Comparison of ENCODE assay signal across 9 mouse cellular contexts in the genomic region with DNA sequence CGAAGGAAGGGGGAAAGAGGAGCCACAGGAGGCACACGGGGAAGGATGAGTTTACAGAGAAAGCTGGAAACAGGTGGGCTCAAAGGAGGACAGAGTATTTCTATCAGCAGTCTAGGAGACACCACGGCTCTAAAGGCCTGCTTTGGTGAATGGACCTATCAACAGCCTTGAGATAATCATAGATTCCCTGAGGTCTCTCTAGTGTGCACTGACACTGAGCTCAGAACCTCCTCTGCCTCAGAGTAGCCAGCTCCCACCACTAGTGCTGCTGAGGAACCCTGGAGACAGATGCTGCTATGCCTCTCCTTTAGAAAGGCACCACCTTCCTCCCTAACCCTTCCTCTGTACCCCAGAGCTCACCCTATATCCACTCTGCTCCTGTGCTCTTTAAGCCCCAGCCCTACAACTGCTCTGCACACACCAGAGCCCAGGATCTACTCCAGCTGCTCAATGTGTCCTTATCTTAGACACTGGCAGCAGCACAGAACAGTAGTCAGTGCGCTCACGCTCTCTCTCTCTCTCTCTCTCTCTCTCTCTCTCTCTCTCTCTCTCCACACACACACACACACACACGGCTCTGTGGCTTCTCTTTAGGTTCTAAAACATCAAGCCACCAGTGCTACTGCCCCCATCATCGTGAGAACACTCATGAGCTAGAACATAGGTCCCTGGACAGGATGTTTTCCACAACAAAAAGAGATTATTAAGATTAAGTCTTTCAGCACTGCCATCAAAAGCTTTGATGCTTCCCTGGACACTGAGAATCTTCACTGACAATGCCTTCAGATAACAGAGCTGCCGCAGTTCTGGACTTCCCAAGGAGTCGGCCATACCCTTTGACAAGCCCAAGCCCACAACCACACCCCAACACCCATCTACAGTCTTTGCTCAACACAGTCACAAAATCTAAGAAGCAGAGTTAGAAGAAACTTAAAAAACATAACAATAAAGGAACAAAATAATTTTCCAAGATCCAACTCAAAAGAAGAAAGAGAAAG. TPM values are rescaled to one million over a fixed set of nuclear protein-coding genes. Genes with fewer than 3 reads are reported as not detected.
DNase-seq lines count a peak whose midpoint lies in the region; ATAC-seq and TF ChIP-seq lines count a peak whose summit lies in the region.
"Had no signal": no experiment of that assay in that cellular context is flagged by ENCODE, and none has a peak within 500 bp of the region (broad histone marks: within the 10 kb centered on the region; RNA-seq: fewer than 3 reads in every experiment).

No protein-coding gene starts in this region.

- TF ChIP-seq CTCF in cerebellum, adult 2 months (IDR thresholded peaks at IDR 0.05; ENCODE audit: borderline replicate concordance, insufficient read depth, low read depth, low read length): no peak
- TF ChIP-seq CTCF in testis, adult 2 months (IDR thresholded peaks at IDR 0.05; ENCODE audit: control insufficient read depth, insufficient read depth, insufficient replicate concordance, low read depth, low read length): no peak

- peak; percentile 71 for ATAC-seq in intestine, embryonic 15.5 days
- peak; percentile 73 for ATAC-seq in stomach, embryonic 16.5 days (ENCODE audit: insufficient read depth, low FRiP score)
- ATAC-seq in cerebellum, adult (ENCODE audit: insufficient number of reproducible peaks, low FRiP score, low TSS enrichment): no peak

- no peak overlapping the region for H3K4me2 ChIP-seq in intestine, embryonic 15.5 days (replicated peaks)
- no peak overlapping the region for H3K4me2 ChIP-seq in stomach, embryonic 16.5 days (ENCODE audit: low read depth, low read length)

- no peak overlapping the region for H3K9ac ChIP-seq in intestine, embryonic 15.5 days
- no peak overlapping the region for H3K9ac ChIP-seq in stomach, embryonic 16.5 days (ENCODE audit: low read length)

- peak overlapping the region; percentile 26 for H3K4me3 ChIP-seq in cerebellum, adult 2 months (replicated peaks; ENCODE audit: insufficient read depth, low read depth, low read length)
- peak overlapping the region; percentile 67 for H3K4me3 ChIP-seq in testis, adult 2 months (ENCODE audit: control insufficient read depth, low read depth, low read length)
- H3K4me3 ChIP-seq in intestine, embryonic 15.5 days (replicated peaks): no peak overlapping the region
- H3K4me3 ChIP-seq in stomach, embryonic 16.5 days (replicated peaks; ENCODE audit: low read length): no peak overlapping the region

- no peaks in the 10 kb centered on the region for H3K27me3 ChIP-seq in cerebellum, adult 2 months (ENCODE audit: control insufficient read depth, insufficient read depth, low read length)
- no peaks in the 10 kb centered on the region for H3K27me3 ChIP-seq in testis, adult 2 months (ENCODE audit: control insufficient read depth, insufficient read depth, low read length)
- H3K27me3 ChIP-seq in intestine, embryonic 15.5 days (replicated peaks): no peaks in the 10 kb centered on the region
- no peaks in the 10 kb centered on the region for H3K27me3 ChIP-seq in stomach, embryonic 16.5 days (ENCODE audit: control insufficient read depth, insufficient read depth, low read length)

- no peak for TF ChIP-seq POLR2A in cerebellum, adult 2 months (IDR thresholded peaks at IDR 0.05; ENCODE audit: borderline replicate concordance, insufficient read depth, low read length)
- no peak for TF ChIP-seq POLR2A in testis, adult 2 months (IDR thresholded peaks at IDR 0.05; ENCODE audit: control insufficient read depth, low read depth, low read length)

- DNase-seq in cerebellum, adult 2 months: no peak
- DNase-seq in cerebellum, adult 11 months: no peak
- DNase-seq in testis, postnatal 10 days (ENCODE audit: low spot score): no peak
- DNase-seq in urinary bladder, postnatal 4 days (ENCODE audit: low spot score in 2 of 2): no peak
- DNase-seq: cerebellum, adult 8-10 months had no signal

- H3K36me3 ChIP-seq in testis, adult 2 months (ENCODE audit: control insufficient read depth, insufficient read depth, low read length): peaks cover 3% of the 10 kb centered on the region
- peaks cover 2% of the 10 kb centered on the region; the same call in 1 of the 2 replicates for H3K36me3 ChIP-seq in intestine, embryonic 15.5 days
- peaks cover 4% of the 10 kb centered on the region for H3K36me3 ChIP-seq in stomach, embryonic 16.5 days (ENCODE audit: control insufficient read depth, insufficient read depth, low read length)

- H3K27ac ChIP-seq in cerebellum, adult 2 months (ENCODE audit: insufficient read depth, low read length): no peak overlapping the region
- H3K27ac ChIP-seq in testis, adult 2 months (ENCODE audit: control insufficient read depth, insufficient read depth, low read depth, low read length): peak overlapping the region; percentile 22; the same call in 1 of the 2 replicates
- H3K27ac ChIP-seq in intestine, embryonic 15.5 days: no peak overlapping the region
- H3K27ac ChIP-seq in stomach, embryonic 16.5 days (ENCODE audit: low read length): no peak overlapping the region

- H3K9me3 ChIP-seq in intestine, embryonic 15.5 days: no peaks in the 10 kb centered on the region
- H3K9me3 ChIP-seq in stomach, embryonic 16.5 days (replicated peaks; ENCODE audit: control insufficient read depth, low read length): no peaks in the 10 kb centered on the region

- H3K4me1 ChIP-seq in cerebellum, adult 2 months (ENCODE audit: control insufficient read depth, insufficient read depth, low read length): peaks cover 8% of the 10 kb centered on the region; the same call in 1 of the 2 replicates
- H3K4me1 ChIP-seq in testis, adult 2 months (ENCODE audit: control insufficient read depth, insufficient read depth, low read length): no peaks in the 10 kb centered on the region; the same call in none of the 2 replicates
- peaks cover 6% of the 10 kb centered on the region; the same call in 1 of the 2 replicates for H3K4me1 ChIP-seq in intestine, embryonic 15.5 days (replicated peaks)
- peaks cover 16% of the 10 kb centered on the region for H3K4me1 ChIP-seq in stomach, embryonic 16.5 days (ENCODE audit: control insufficient read depth, insufficient read depth, low read length)

- WGBS in cerebellum, adult 2 months: 74% methylated on average over 9 of the region's 9 CpGs
- WGBS in intestine, embryonic 15.5 days: 67% methylated on average over 9 of the region's 9 CpGs
- 72% methylated on average over 9 of the region's 9 CpGs for WGBS in stomach, embryonic 16.5 days

RNA-seq across cellular contexts. Expression of a gene that starts 7.0 kb away (rescaled TPM):
- 32.6 and 37.8 TPM in 2 replicates for polyA plus RNA-seq in cerebellum, adult 2 months (2012; rRNA removed)
- 28.4 and 33.6 TPM in 2 replicates for polyA plus RNA-seq in testis, adult 2 months (2012; rRNA removed)
- 28.9 and 32.1 TPM in 2 replicates for polyA plus RNA-seq in intestine, embryonic 15.5 days (2015; fragmentation: Nextera tagmentation; extraction: Ambion mirVana)
- 34.1 and 40.0 TPM in 2 replicates for polyA plus RNA-seq in stomach, embryonic 16.5 days (2015; fragmentation: Nextera tagmentation; extraction: Ambion mirVana)

RNA-seq across cellular contexts. Expression of a gene that starts 43.2 kb away (rescaled TPM):
- polyA plus RNA-seq in cerebellum, adult 2 months (2012; rRNA removed): 2.0 and 2.4 TPM in 2 replicates
- polyA plus RNA-seq in testis, adult 2 months (2012; rRNA removed): 1.9 and 2.7 TPM in 2 replicates
- polyA plus RNA-seq in intestine, embryonic 15.5 days (2015; fragmentation: Nextera tagmentation; extraction: Ambion mirVana): 11.7 and 11.9 TPM in 2 replicates
- 9.4 and 9.9 TPM in 2 replicates for polyA plus RNA-seq in stomach, embryonic 16.5 days (2015; fragmentation: Nextera tagmentation; extraction: Ambion mirVana)

Comparison
In these comparisons a context has a peak if more than half of its experiments do, and no peak if none do; other contexts are left out.
1. H3K4me3 ChIP-seq: peak in cerebellum, adult 2 months (single experiment) and testis, adult 2 months (single experiment); none in intestine, embryonic 15.5 days (single experiment) and stomach, embryonic 16.5 days (single experiment).